Mouse (Mus musculus): ENCODE data around the gene Cnr1. TPM values are rescaled to one million over a fixed set of nuclear protein-coding genes. Genes with fewer than 3 reads are reported as not detected.

Gene Cnr1
- polyA plus RNA-seq, 1 experiment, result 0.67 TPM

GRCm38 (mm10) chr4:33895491-33895890, 28.9 kb upstream of the Cnr1 start:
- H3K27ac ChIP-seq (ENCODE audit: insufficient read depth, low read depth, low read length), result no peak overlapping the region
- no peaks in the 10 kb centered on the region for H3K36me3 ChIP-seq (ENCODE audit: control insufficient read depth, insufficient read depth, low read length)
- no peak overlapping the region for H3K4me3 ChIP-seq (ENCODE audit: low read depth, low read length)
- TF ChIP-seq POLR2A (IDR thresholded peaks at IDR 0.05; ENCODE audit: low read depth, low read length) (no peak), CTCF (IDR thresholded peaks at IDR 0.05; ENCODE audit: extremely low read depth, insufficient read length, insufficient replicate concordance, low read depth, low read length) (no peak)
- no peaks in the 10 kb centered on the region for H3K27me3 ChIP-seq (ENCODE audit: control insufficient read depth, insufficient read depth, low read length)
- 88% methylated on average over 2 of the region's 2 CpGs for WGBS
- H3K4me1 ChIP-seq (ENCODE audit: control insufficient read depth, insufficient read depth, insufficient read length, low read length), result no peaks in the 10 kb centered on the region

GRCm38 (mm10) chr4:33901659-33902058, 22.7 kb upstream of the Cnr1 start:
- Histone ChIP-seq H3K27me3 (ENCODE audit: control insufficient read depth, insufficient read depth, low read length) (no peaks in the 10 kb centered on the region), H3K4me3 (ENCODE audit: low read depth, low read length) (no peak overlapping the region), H3K27ac (ENCODE audit: insufficient read depth, low read depth, low read length) (no peak overlapping the region), H3K36me3 (ENCODE audit: control insufficient read depth, insufficient read depth, low read length) (no peaks in the 10 kb centered on the region), H3K4me1 (ENCODE audit: control insufficient read depth, insufficient read depth, insufficient read length, low read length) (no peaks in the 10 kb centered on the region)
- 84% methylated on average over 3 of the region's 3 CpGs for WGBS
- no peak for TF ChIP-seq POLR2A (IDR thresholded peaks at IDR 0.05; ENCODE audit: low read depth, low read length)
- no peak for TF ChIP-seq CTCF (IDR thresholded peaks at IDR 0.05; ENCODE audit: extremely low read depth, insufficient read length, insufficient replicate concordance, low read depth, low read length)

DNA sequence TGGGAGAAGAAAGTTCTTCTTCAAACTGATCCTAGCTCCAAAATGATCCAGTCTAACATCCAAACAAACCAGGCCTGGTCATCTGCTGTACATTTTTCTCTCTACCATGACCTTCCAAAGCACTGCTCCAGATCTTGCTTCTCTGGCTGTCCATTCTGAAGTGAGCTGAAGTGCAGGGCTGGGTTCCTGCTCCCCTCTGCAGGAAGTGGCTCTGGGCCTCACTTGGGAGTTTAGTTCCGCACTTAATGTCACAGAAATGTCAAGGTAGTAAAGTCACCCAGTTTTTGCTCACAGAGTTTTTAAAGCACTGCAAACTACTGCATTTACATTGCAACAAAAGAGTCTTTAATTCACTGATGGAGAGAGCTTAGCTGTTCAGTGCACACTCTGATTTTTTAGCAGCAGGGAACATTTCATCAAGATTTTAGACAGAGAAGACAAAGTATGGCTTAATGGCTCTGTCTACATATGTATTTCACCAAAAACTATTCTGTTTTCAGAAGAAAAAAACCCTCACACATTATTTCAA, 20.5 kb upstream of the Cnr1 start:
- no peak for TF ChIP-seq POLR2A (IDR thresholded peaks at IDR 0.05; ENCODE audit: low read depth, low read length)
- TF ChIP-seq CTCF (IDR thresholded peaks at IDR 0.05; ENCODE audit: extremely low read depth, insufficient read length, insufficient replicate concordance, low read depth, low read length), result no peak
- WGBS, result 75% methylated on average over 1 of the region's 1 CpGs
- no peak overlapping the region for H3K4me3 ChIP-seq (ENCODE audit: low read depth, low read length)
- H3K36me3 ChIP-seq (ENCODE audit: control insufficient read depth, insufficient read depth, low read length), result no peaks in the 10 kb centered on the region
- no peaks in the 10 kb centered on the region for H3K27me3 ChIP-seq (ENCODE audit: control insufficient read depth, insufficient read depth, low read length)
- no peaks in the 10 kb centered on the region for H3K4me1 ChIP-seq (ENCODE audit: control insufficient read depth, insufficient read depth, insufficient read length, low read length)
- H3K27ac ChIP-seq (ENCODE audit: insufficient read depth, low read depth, low read length), result no peak overlapping the region

GRCm38 (mm10) chr4:33904826-33905225, 19.6 kb upstream of the Cnr1 start:
- 59% methylated on average over 4 of the region's 4 CpGs for WGBS
- Histone ChIP-seq H3K4me3 (ENCODE audit: low read depth, low read length) (no peak overlapping the region), H3K36me3 (ENCODE audit: control insufficient read depth, insufficient read depth, low read length) (no peaks in the 10 kb centered on the region), H3K27me3 (ENCODE audit: control insufficient read depth, insufficient read depth, low read length) (no peaks in the 10 kb centered on the region), H3K4me1 (ENCODE audit: control insufficient read depth, insufficient read depth, insufficient read length, low read length) (no peaks in the 10 kb centered on the region), H3K27ac (ENCODE audit: insufficient read depth, low read depth, low read length) (no peak overlapping the region)
- TF ChIP-seq CTCF (IDR thresholded peaks at IDR 0.05; ENCODE audit: extremely low read depth, insufficient read length, insufficient replicate concordance, low read depth, low read length) (no peak), POLR2A (IDR thresholded peaks at IDR 0.05; ENCODE audit: low read depth, low read length) (no peak)

DNA sequence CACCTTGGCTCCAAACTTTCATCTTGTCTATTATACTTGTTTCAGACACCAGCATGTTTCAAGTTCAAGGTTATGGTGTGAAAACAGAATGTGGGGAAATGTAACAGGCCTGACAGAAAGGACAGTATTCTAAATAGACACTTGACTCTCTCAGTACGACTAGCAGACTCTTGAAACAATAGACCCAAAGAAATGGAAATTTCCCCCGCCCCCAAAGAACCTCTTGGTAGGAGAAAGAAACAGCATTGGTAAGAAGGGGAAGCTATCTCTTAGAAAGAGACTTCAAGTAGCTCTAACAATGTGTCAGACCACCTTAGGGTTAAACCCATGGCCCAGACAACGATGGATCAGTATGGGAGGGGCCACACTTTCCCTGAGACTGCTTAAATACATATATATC, 15.6 kb upstream of the Cnr1 start:
- no peaks in the 10 kb centered on the region for H3K36me3 ChIP-seq (ENCODE audit: control insufficient read depth, insufficient read depth, low read length)
- no peak overlapping the region for H3K27ac ChIP-seq (ENCODE audit: insufficient read depth, low read depth, low read length)
- no peaks in the 10 kb centered on the region for H3K27me3 ChIP-seq (ENCODE audit: control insufficient read depth, insufficient read depth, low read length)
- 58% methylated on average over 3 of the region's 3 CpGs for WGBS
- H3K4me1 ChIP-seq (ENCODE audit: control insufficient read depth, insufficient read depth, insufficient read length, low read length), result no peaks in the 10 kb centered on the region
- H3K4me3 ChIP-seq (ENCODE audit: low read depth, low read length), result no peak overlapping the region
- TF ChIP-seq CTCF (IDR thresholded peaks at IDR 0.05; ENCODE audit: extremely low read depth, insufficient read length, insufficient replicate concordance, low read depth, low read length) (no peak), POLR2A (IDR thresholded peaks at IDR 0.05; ENCODE audit: low read depth, low read length) (no peak)

- WGBS, result 69% methylated on average over 5 of the region's 5 CpGs
Observed at GRCm38 (mm10) chr4:33915730-33916129, 8.7 kb upstream of the Cnr1 start.

GRCm38 (mm10) chr4:33920807-33921206, 3.6 kb upstream of the Cnr1 start:
- H3K27me3 ChIP-seq (ENCODE audit: control insufficient read depth, insufficient read depth, low read length), result peaks cover 17% of the 10 kb centered on the region
- TF ChIP-seq POLR2A (IDR thresholded peaks at IDR 0.05; ENCODE audit: low read depth, low read length), result no peak
- no peak for TF ChIP-seq CTCF (IDR thresholded peaks at IDR 0.05; ENCODE audit: extremely low read depth, insufficient read length, insufficient replicate concordance, low read depth, low read length)
- H3K4me3 ChIP-seq (ENCODE audit: low read depth, low read length), result no peak overlapping the region
- H3K36me3 ChIP-seq (ENCODE audit: control insufficient read depth, insufficient read depth, low read length), result no peaks in the 10 kb centered on the region
- no peak overlapping the region for H3K27ac ChIP-seq (ENCODE audit: insufficient read depth, low read depth, low read length)
- H3K4me1 ChIP-seq (ENCODE audit: control insufficient read depth, insufficient read depth, insufficient read length, low read length), result peaks cover 3% of the 10 kb centered on the region
- 39% methylated on average over 5 of the region's 5 CpGs for WGBS

More at GRCm38 (mm10) chr4:33915730-33916129, 8.7 kb upstream of the Cnr1 start:
- no peak for TF ChIP-seq CTCF (IDR thresholded peaks at IDR 0.05; ENCODE audit: extremely low read depth, insufficient read length, insufficient replicate concordance, low read depth, low read length)
- no peak for TF ChIP-seq POLR2A (IDR thresholded peaks at IDR 0.05; ENCODE audit: low read depth, low read length)
- Histone ChIP-seq H3K4me1 (ENCODE audit: control insufficient read depth, insufficient read depth, insufficient read length, low read length) (no peaks in the 10 kb centered on the region), H3K36me3 (ENCODE audit: control insufficient read depth, insufficient read depth, low read length) (no peaks in the 10 kb centered on the region), H3K4me3 (ENCODE audit: low read depth, low read length) (no peak overlapping the region), H3K27ac (ENCODE audit: insufficient read depth, low read depth, low read length) (no peak overlapping the region), H3K27me3 (ENCODE audit: control insufficient read depth, insufficient read depth, low read length) (no peaks in the 10 kb centered on the region)

Data from small intestine, adult 2 months (tissue).